Mouse (Mus musculus) thymus, adult 2 months (tissue): Measurements from ENCODE around the gene Armc2.

ENCODE experiments used
- CTCF ChIP-seq: fragments of 200-500 bp; IDR thresholded peaks from 2 replicates; pipeline ENCODE4 v1.5.1; 2012; ENCODE audit warnings: mild to moderate bottlenecking, control low read depth, low read length, moderate library complexity, borderline replicate concordance; ENCODE audit not compliant: control insufficient read depth, poor library complexity, insufficient read depth; ENCODE audit errors: extremely low read depth
- POLR2A ChIP-seq: fragments of 200-500 bp; IDR thresholded peaks from 2 replicates; pipeline ENCODE4 v1.6.1; 2012; ENCODE audit warnings: mild to moderate bottlenecking, low read length, control low read depth, moderate library complexity; ENCODE audit not compliant: control insufficient read depth, poor library complexity, insufficient read depth; ENCODE audit errors: extremely low read depth

DNA sequence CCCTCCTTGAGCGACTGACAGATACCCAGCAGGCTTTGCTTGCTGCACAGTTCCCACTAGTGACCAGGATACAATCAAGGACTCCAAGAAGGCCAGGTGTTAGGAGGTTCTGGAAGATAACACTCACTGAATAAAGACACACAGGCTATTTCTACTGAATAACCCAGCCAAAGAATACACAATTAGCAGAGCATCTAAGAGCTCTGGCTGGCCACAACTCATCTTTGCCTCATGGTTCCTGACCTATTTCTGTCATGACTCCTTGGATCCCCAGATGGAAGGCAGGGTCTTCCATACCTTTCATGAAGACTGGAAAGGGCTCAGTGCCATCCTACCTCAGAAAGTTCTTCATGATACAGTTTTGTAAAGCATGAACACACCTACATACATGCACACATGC, 14.2 kb downstream of the Armc2 start:
- TF ChIP-seq POLR2A (no peak), CTCF (no peak)
